Mouse (Mus musculus) hindbrain, embryonic 15.5 days (tissue): Measurements from ENCODE around the gene Gm9. TPM values are rescaled to one million over a fixed set of nuclear protein-coding genes. Genes with fewer than 3 reads are reported as not detected.

Source experiments
- ATAC-seq: fragments of 200-750 bp; cut with Nextera tagmentation; 2 replicates; pipeline ENCODE4 v1.8.0; 2017; ENCODE audit warnings: low read depth, moderate number of reproducible peaks, moderate TSS enrichment; ENCODE audit not compliant: low FRiP score
- H3K27ac ChIP-seq: fragments of 300-500 bp; sonication (generic); replicated peaks from 2 replicates; pipeline ENCODE4 v1.5.1; 2015; ENCODE audit warnings: mild to moderate bottlenecking, inconsistent platforms
- H3K27me3 ChIP-seq: fragments of 300-500 bp; sonication (generic); 2 replicates; pipeline ENCODE4 v1.6.1; 2015; ENCODE audit warnings: control low read depth, inconsistent platforms
- H3K36me3 ChIP-seq: fragments of 300-500 bp; sonication (generic); 2 replicates; pipeline ENCODE4 v1.6.1; 2015; ENCODE audit warnings: control low read depth, inconsistent platforms
- H3K4me1 ChIP-seq: fragments of 300-500 bp; sonication (generic); replicated peaks from 2 replicates; pipeline ENCODE4 v1.6.1; 2015; ENCODE audit warnings: control low read depth, inconsistent platforms
- H3K4me2 ChIP-seq: fragments of 300-500 bp; sonication (generic); 2 replicates; pipeline ENCODE4 v1.6.1; 2015; ENCODE audit warnings: moderate library complexity, mild to moderate bottlenecking, inconsistent platforms
- H3K4me3 ChIP-seq: fragments of 300-500 bp; sonication (generic); 2 replicates; pipeline ENCODE4 v1.5.1; 2015; ENCODE audit warnings: mild to moderate bottlenecking, inconsistent platforms
- H3K9ac ChIP-seq: fragments of 300-500 bp; sonication (generic); 2 replicates; pipeline ENCODE4 v1.6.1; 2015; ENCODE audit warnings: inconsistent platforms
- H3K9me3 ChIP-seq: fragments of 300-500 bp; sonication (generic); 2 replicates; pipeline ENCODE4 v1.6.1; 2016; ENCODE audit warnings: control low read depth, inconsistent platforms
- WGBS: fragments of 180-500 bp; shearing (Covaris S2); methylation state at CpG from one replicate; pipeline ENCODE4 v1.1.7; 2015; 5-methylcytosine and 5-hydroxymethylcytosine counted together
- polyA plus RNA-seq: library from polyadenylated mRNA; unstranded; fragments of >200 nt; fragmentation: Nextera tagmentation; extraction: Ambion mirVana; gene quantifications from 2 replicates; pipeline ENCODE4 v1.2.1, GENCODE M21; 2015

Gene Gm9
- polyA plus RNA-seq, 1 experiment from 2014 or later, result not detected

- Histone ChIP-seq H3K36me3 (no peaks in the 10 kb centered on the region), H3K4me3 (no peak overlapping the region), H3K27ac (no peak overlapping the region), H3K4me1 (no peaks in the 10 kb centered on the region), H3K27me3 (no peaks in the 10 kb centered on the region), H3K4me2 (no peak overlapping the region), H3K9ac (no peak overlapping the region), H3K9me3 (no peaks in the 10 kb centered on the region)
- 65% methylated on average over 10 of the region's 10 CpGs for WGBS
- no peak for ATAC-seq
Measured at GRCm38 (mm10) chrX:37161169-37161568, 49.7 kb downstream of the Gm9 start.

Other genes with a start within 250 kb of the Gm9 start
- gene Sept6, start 219.2 kb downstream of the Gm9 start, polyA plus RNA-seq, result 68.8 and 73.5 TPM in 2 replicates
- gene Sowahd, start 162.2 kb downstream of the Gm9 start, polyA plus RNA-seq, result not detected in 2 replicates
- gene Rpl39, start 125.6 kb downstream of the Gm9 start, polyA plus RNA-seq, result 265 and 321 TPM in 2 replicates
- 27.2 and 29.7 TPM in 2 replicates for gene Upf3b, start 100.7 kb downstream of the Gm9 start, polyA plus RNA-seq
- 21.5 and 22.6 TPM in 2 replicates for gene Nkap, start 84.2 kb downstream of the Gm9 start, polyA plus RNA-seq
- gene Akap14, start 42.2 kb downstream of the Gm9 start, polyA plus RNA-seq, result 0.14 and 0.22 TPM in 2 replicates
- gene Ndufa1, start 19.9 kb downstream of the Gm9 start, polyA plus RNA-seq, result 730 and 823 TPM in 2 replicates
- gene Rnf113a1, start 19.8 kb downstream of the Gm9 start, polyA plus RNA-seq, result 22.8 and 23.3 TPM in 2 replicates
- gene Rhox1, start 11.2 kb upstream of the Gm9 start, polyA plus RNA-seq, result not detected in 2 replicates
- gene Rhox2a, start 33.9 kb upstream of the Gm9 start, polyA plus RNA-seq, result not detected in 2 replicates
- gene Rhox3a, start 38.9 kb upstream of the Gm9 start, polyA plus RNA-seq, result not detected in 2 replicates
- not detected in 2 replicates for gene Rhox4a, start 54.3 kb upstream of the Gm9 start, polyA plus RNA-seq
- not detected in 2 replicates for gene Rhox3a2, start 169.0 kb upstream of the Gm9 start, polyA plus RNA-seq
- not detected in 2 replicates for gene Rhox4a2, start 179.8 kb upstream of the Gm9 start, polyA plus RNA-seq
- gene Rhox2b, start 201.0 kb upstream of the Gm9 start, polyA plus RNA-seq, result not detected in 2 replicates
- not detected in 2 replicates for gene Rhox4b, start 221.5 kb upstream of the Gm9 start, polyA plus RNA-seq
- gene Rhox2c, start 242.6 kb upstream of the Gm9 start, polyA plus RNA-seq, result not detected in 2 replicates
- gene Rhox3c, start 247.5 kb upstream of the Gm9 start, polyA plus RNA-seq, result not detected in 2 replicates